Comparison of ENCODE assay signal across 17 mouse cellular contexts in the genomic region with DNA sequence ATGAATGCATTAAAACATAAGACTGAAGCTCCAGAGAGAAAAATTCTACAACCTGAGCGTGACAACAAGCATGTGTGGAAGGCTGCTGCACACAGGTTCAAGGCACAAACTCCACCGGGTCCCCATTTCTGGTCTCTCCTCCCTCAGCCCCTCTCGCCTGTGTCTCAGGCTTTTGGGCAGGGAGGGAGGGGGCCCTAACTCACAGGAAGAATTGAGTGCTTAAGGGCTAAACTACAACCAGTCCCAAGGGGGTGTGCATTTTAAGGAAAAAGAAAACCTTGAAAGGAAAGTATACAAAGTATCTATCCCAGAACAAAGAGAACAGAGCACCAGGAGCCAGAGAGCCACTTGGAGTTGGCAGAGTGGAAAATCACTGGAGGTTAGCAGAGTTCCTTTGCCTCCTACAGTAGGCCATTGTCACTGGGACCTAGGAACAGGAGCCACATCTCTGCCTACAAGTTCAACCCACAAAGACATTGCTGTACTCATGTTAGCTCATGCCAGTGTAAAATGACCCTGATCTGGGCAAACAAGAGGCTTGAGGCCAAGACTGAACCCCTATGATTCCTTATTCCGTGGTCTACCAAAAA.
DNase-seq lines count a peak whose midpoint lies in the region; ATAC-seq and TF ChIP-seq lines count a peak whose summit lies in the region.
"Had no signal": no experiment of that assay in that cellular context is flagged by ENCODE, and none has a peak within 500 bp of the region (broad histone marks: within the 10 kb centered on the region; RNA-seq: fewer than 3 reads in every experiment).

No protein-coding gene starts in this region.

- no peaks in the 10 kb centered on the region for H3K27me3 ChIP-seq in forebrain, embryonic 16.5 days (replicated peaks; ENCODE audit: control insufficient read depth, insufficient read depth, low read length)
- H3K27me3 ChIP-seq in forebrain, embryonic 12.5 days = no peaks in the 10 kb centered on the region
- H3K27me3 ChIP-seq in midbrain, embryonic 16.5 days (ENCODE audit: control insufficient read depth, insufficient read depth, low read depth, low read length) = no peaks in the 10 kb centered on the region
- no peaks in the 10 kb centered on the region for H3K27me3 ChIP-seq in lung, postnatal 0 days (replicated peaks; ENCODE audit: insufficient read depth, low read length)
- H3K27me3 ChIP-seq: heart, embryonic 13.5 days; stomach, embryonic 15.5 days had no signal

- H3K27ac ChIP-seq in forebrain, embryonic 16.5 days (ENCODE audit: low read length) = 0 out of 2 replicates have a peak overlapping the region, but pooled peaks have one; percentile 5
- no peak overlapping the region for H3K27ac ChIP-seq in forebrain, embryonic 12.5 days
- peak overlapping the region; percentile 47 for H3K27ac ChIP-seq in left cerebral cortex, adult 2 months
- H3K27ac ChIP-seq in midbrain, embryonic 16.5 days (ENCODE audit: low read length) = peak overlapping the region; percentile 48; the same call in 1 of the 2 replicates
- H3K27ac ChIP-seq in lung, postnatal 0 days (ENCODE audit: low read length) = no peak overlapping the region
- H3K27ac ChIP-seq: heart, embryonic 13.5 days; kidney, postnatal 0 days; stomach, embryonic 15.5 days had no signal

- H3K4me1 ChIP-seq in forebrain, embryonic 16.5 days (replicated peaks; ENCODE audit: control insufficient read depth, insufficient read depth, low read length) = peaks cover 11% of the 10 kb centered on the region; the same call in 1 of the 2 replicates
- H3K4me1 ChIP-seq in forebrain, embryonic 12.5 days = peaks cover 5% of the 10 kb centered on the region
- no peaks in the 10 kb centered on the region for H3K4me1 ChIP-seq in midbrain, embryonic 16.5 days (ENCODE audit: control insufficient read depth, insufficient read depth, low read length)
- H3K4me1 ChIP-seq in lung, postnatal 0 days (ENCODE audit: insufficient read depth, low read depth, low read length) = no peaks in the 10 kb centered on the region
- H3K4me1 ChIP-seq: stomach, embryonic 15.5 days had no signal

- no peak for TF ChIP-seq EP300 in lung, postnatal 0 days (IDR thresholded peaks at IDR 0.05)

- no peak for TF ChIP-seq POLR2A in brain, embryonic 14.5 days (IDR thresholded peaks at IDR 0.05; ENCODE audit: borderline replicate concordance, extremely low read depth, insufficient read depth, insufficient read length, poor library complexity, severe bottlenecking)

- no peaks in the 10 kb centered on the region for H3K9me3 ChIP-seq in forebrain, embryonic 16.5 days (ENCODE audit: control insufficient read depth, low read length)
- no peaks in the 10 kb centered on the region for H3K9me3 ChIP-seq in forebrain, embryonic 12.5 days
- no peaks in the 10 kb centered on the region for H3K9me3 ChIP-seq in midbrain, embryonic 16.5 days (replicated peaks; ENCODE audit: control insufficient read depth, low read length, poor library complexity, severe bottlenecking)
- H3K9me3 ChIP-seq in lung, postnatal 0 days (ENCODE audit: low read length) = no peaks in the 10 kb centered on the region
- H3K9me3 ChIP-seq: heart, embryonic 13.5 days; stomach, embryonic 15.5 days had no signal

- no peak for ATAC-seq in forebrain, embryonic 16.5 days
- no peak for ATAC-seq in forebrain, embryonic 12.5 days (ENCODE audit: low FRiP score)
- no peak for ATAC-seq in midbrain, embryonic 16.5 days
- ATAC-seq in lung, postnatal 0 days = no peak

- no peak overlapping the region for H3K9ac ChIP-seq in forebrain, embryonic 16.5 days (replicated peaks; ENCODE audit: low read depth, low read length)
- no peak overlapping the region for H3K9ac ChIP-seq in forebrain, embryonic 12.5 days
- H3K9ac ChIP-seq in midbrain, embryonic 16.5 days (ENCODE audit: low read depth, low read length) = no peak overlapping the region
- no peak overlapping the region for H3K9ac ChIP-seq in lung, postnatal 0 days (replicated peaks; ENCODE audit: low read depth)
- H3K9ac ChIP-seq: heart, embryonic 13.5 days; stomach, embryonic 15.5 days had no signal

- no peak for TF ChIP-seq CTCF in left cerebral cortex, adult 2 months (IDR thresholded peaks at IDR 0.05)
- TF ChIP-seq CTCF in brain, embryonic 14.5 days (IDR thresholded peaks at IDR 0.05; ENCODE audit: borderline replicate concordance, extremely low read depth, insufficient read depth, insufficient read length) = no peak
- no peak for TF ChIP-seq CTCF in lung, postnatal 0 days (IDR thresholded peaks at IDR 0.05)

- 61% methylated on average over 4 of the region's 4 CpGs for WGBS in forebrain, embryonic 16.5 days
- 66% methylated on average over 4 of the region's 4 CpGs for WGBS in forebrain, embryonic 12.5 days
- WGBS in midbrain, embryonic 16.5 days = 69% methylated on average over 4 of the region's 4 CpGs
- 83% methylated on average over 4 of the region's 4 CpGs for WGBS in lung, postnatal 0 days

- intact Hi-C loops in left cerebral cortex, adult 2 months (cut with DNase I) = no loop called here

- no peak overlapping the region for H3K4me2 ChIP-seq in forebrain, embryonic 16.5 days (ENCODE audit: low read length)
- no peak overlapping the region for H3K4me2 ChIP-seq in forebrain, embryonic 12.5 days
- no peak overlapping the region for H3K4me2 ChIP-seq in midbrain, embryonic 16.5 days (ENCODE audit: low read length)
- H3K4me2 ChIP-seq in lung, postnatal 0 days (replicated peaks; ENCODE audit: low read depth, low read length) = no peak overlapping the region
- H3K4me2 ChIP-seq: heart, embryonic 13.5 days; stomach, embryonic 15.5 days had no signal

- no peaks in the 10 kb centered on the region for H3K36me3 ChIP-seq in forebrain, embryonic 16.5 days (ENCODE audit: control insufficient read depth, insufficient read depth)
- H3K36me3 ChIP-seq in forebrain, embryonic 12.5 days (replicated peaks) = no peaks in the 10 kb centered on the region
- no peaks in the 10 kb centered on the region for H3K36me3 ChIP-seq in midbrain, embryonic 16.5 days (ENCODE audit: control insufficient read depth, insufficient read depth, low read length)
- no peaks in the 10 kb centered on the region for H3K36me3 ChIP-seq in lung, postnatal 0 days (ENCODE audit: insufficient read depth, low read length)
- H3K36me3 ChIP-seq: heart, embryonic 13.5 days; stomach, embryonic 15.5 days had no signal

- no peak for DNase-seq in left cerebral cortex, adult 2 months (ENCODE audit: extremely low spot score in 1 of 2, low spot score in 2 of 2)
- DNase-seq in left cerebral cortex, adult 8-10 months (ENCODE audit: low spot score in 2 of 2) = no peak
- peak; percentile 45 for DNase-seq in brain, embryonic 14.5 days (ENCODE audit: low read depth)
- DNase-seq in c-Kit-positive CD71-positive TER-119-positive erythroid progenitor cells, embryonic 14.5 days (ENCODE audit: low spot score) = no peak
- DNase-seq in lung, postnatal 0 days (ENCODE audit: low spot score) = no peak
- DNase-seq: cerebellum, adult 8-10 months; gastrocnemius, postnatal 36 days; layer of hippocampus, adult 9-11 months; lung, adult 2 months; right cerebral cortex, adult 18-20 months; spleen, adult 18-20 months had no signal

- H3K4me3 ChIP-seq in forebrain, embryonic 16.5 days (replicated peaks; ENCODE audit: low read length) = no peak overlapping the region
- H3K4me3 ChIP-seq in forebrain, embryonic 12.5 days (replicated peaks) = no peak overlapping the region
- no peak overlapping the region for H3K4me3 ChIP-seq in left cerebral cortex, adult 2 months
- no peak overlapping the region for H3K4me3 ChIP-seq in midbrain, embryonic 16.5 days (ENCODE audit: low read depth, low read length)
- no peak overlapping the region for H3K4me3 ChIP-seq in lung, postnatal 0 days (ENCODE audit: low read depth, low read length)
- H3K4me3 ChIP-seq: heart, embryonic 13.5 days; stomach, embryonic 15.5 days had no signal

Comparison
In these comparisons a context has a peak if more than half of its experiments do, and no peak if none do; other contexts are left out.
1. H3K27ac ChIP-seq: peak in forebrain, embryonic 16.5 days (single experiment), left cerebral cortex, adult 2 months (single experiment) and midbrain, embryonic 16.5 days (single experiment); none in forebrain, embryonic 12.5 days (single experiment) and lung, postnatal 0 days (single experiment).